ENCODE assay signal across 9 mouse cellular contexts in the genomic region with DNA sequence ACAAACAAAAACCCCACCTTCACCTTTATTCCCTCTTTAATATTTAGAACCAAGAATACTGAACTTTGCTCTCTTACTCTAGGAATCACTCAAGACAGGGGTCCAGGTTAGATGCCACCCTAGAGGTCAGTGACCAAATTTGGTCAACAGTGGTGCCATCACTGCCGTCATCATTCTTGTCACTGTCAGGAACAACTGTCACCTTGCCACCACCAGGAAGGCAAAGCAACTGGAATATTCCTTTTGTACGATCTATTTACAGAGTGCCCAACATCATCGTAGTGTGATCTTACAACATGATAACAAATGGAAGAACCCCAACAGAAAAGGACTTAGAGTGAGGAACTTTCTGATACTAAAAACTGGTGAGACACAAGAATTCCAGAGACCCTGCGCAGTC. TPM values are rescaled to one million over a fixed set of nuclear protein-coding genes. Genes with fewer than 3 reads are reported as not detected.
DNase-seq lines count a peak whose midpoint lies in the region; ATAC-seq and TF ChIP-seq lines count a peak whose summit lies in the region.
"Had no signal": no experiment of that assay in that cellular context is flagged by ENCODE, and none has a peak within 500 bp of the region (broad histone marks: within the 10 kb centered on the region; RNA-seq: fewer than 3 reads in every experiment).

No protein-coding gene starts in this region.

- no peaks in the 10 kb centered on the region for H3K27me3 ChIP-seq in MEL (ENCODE audit: control insufficient read depth in 1 of 2, insufficient read depth in 2 of 2, low read length in 2 of 2)
- H3K27me3 ChIP-seq in heart, postnatal 0 days (ENCODE audit: control insufficient read depth, insufficient read depth, low read length), result no peaks in the 10 kb centered on the region
- no peaks in the 10 kb centered on the region for H3K27me3 ChIP-seq in liver, postnatal 0 days (ENCODE audit: insufficient read depth, low read length)

- H3K4me3 ChIP-seq in MEL (ENCODE audit: control insufficient read depth in 1 of 2, insufficient read depth in 1 of 2, low read depth in 2 of 2, low read length in 2 of 2), result peak overlapping the region; percentile 61 to 97
- H3K4me3 ChIP-seq in heart, postnatal 0 days (ENCODE audit: low read depth, low read length), result peak overlapping the region; percentile 97
- H3K4me3 ChIP-seq in liver, postnatal 0 days (ENCODE audit: low read depth, low read length), result peak overlapping the region; percentile 88

- ATAC-seq in heart, postnatal 0 days (ENCODE audit: insufficient read depth, low read depth), result 0 out of 2 replicates have a peak, but pooled peaks have one; percentile 9
- ATAC-seq in liver, postnatal 0 days, result no peak

- peak overlapping the region; percentile 91 for H3K9ac ChIP-seq in MEL (ENCODE audit: control insufficient read depth, low read depth, low read length, poor library complexity, severe bottlenecking)
- peak overlapping the region; percentile 100 for H3K9ac ChIP-seq in heart, postnatal 0 days (replicated peaks; ENCODE audit: low read depth, low read length)
- peak overlapping the region; percentile 57 for H3K9ac ChIP-seq in liver, postnatal 0 days (replicated peaks)

- TF ChIP-seq POLR2A in MEL (IDR thresholded peaks at IDR 0.05; ENCODE audit: control insufficient read depth in 1 of 2, insufficient read depth in 1 of 2, low read depth in 1 of 2, low read length in 2 of 2, poor library complexity in 1 of 2), result no peak; a peak in 1 of 4 replicates

- WGBS in heart, postnatal 0 days, result 15% methylated on average over 4 of the region's 4 CpGs
- WGBS in liver, postnatal 0 days (ENCODE audit: insufficient replicate concordance), result 30% methylated on average over 4 of the region's 4 CpGs

- TF ChIP-seq CTCF in MEL (IDR thresholded peaks at IDR 0.05 in 2 of 3, conservative IDR thresholded peaks at IDR 0.05 in 1 of 3; ENCODE audit: control insufficient read depth in 1 of 3, insufficient read depth in 1 of 3, low read depth in 2 of 3, low read length in 3 of 3, poor library complexity in 1 of 3, severe bottlenecking in 1 of 3), result no peak
- TF ChIP-seq CTCF in heart, postnatal 0 days (IDR thresholded peaks at IDR 0.05; ENCODE audit: low read depth), result no peak
- 0 out of 2 replicates have a peak, but pooled peaks have one; percentile 5 for TF ChIP-seq CTCF in liver, postnatal 0 days (IDR thresholded peaks at IDR 0.05; ENCODE audit: low read depth)

- DNase-seq in heart, adult 11 months, result peak; percentile 91
- DNase-seq in heart, adult 8-10 months (ENCODE audit: low spot score), result no peak
- peak; percentile 40 for DNase-seq in MEL (ENCODE audit: low read depth, low spot score)
- peak; percentile 77 for DNase-seq in heart, postnatal 0 days (ENCODE audit: low spot score)
- no peak for DNase-seq in liver, postnatal 0 days
- DNase-seq in adrenal gland, postnatal 25 days, result no peak
- no peak for DNase-seq in urinary bladder, adult 18-20 months (ENCODE audit: low spot score in 2 of 2)
- no peak for DNase-seq in layer of hippocampus, adult 8-10 months (ENCODE audit: low spot score in 2 of 2)
- DNase-seq: gastrocnemius, postnatal 25 days had no signal

- H3K4me1 ChIP-seq in MEL (ENCODE audit: control insufficient read depth in 1 of 2, insufficient read depth in 2 of 2, low read length in 2 of 2), result peaks cover 12 to 15% of the 10 kb centered on the region in 2 experiments
- H3K4me1 ChIP-seq in heart, postnatal 0 days (ENCODE audit: control insufficient read depth, insufficient read depth), result peaks cover 11% of the 10 kb centered on the region
- peaks cover 21% of the 10 kb centered on the region for H3K4me1 ChIP-seq in liver, postnatal 0 days (ENCODE audit: insufficient read depth)

- no peak for TF ChIP-seq RAD21 in MEL (IDR thresholded peaks at IDR 0.05; ENCODE audit: low read depth, low read length)

- peak overlapping the region; percentile 66 for H3K4me2 ChIP-seq in heart, postnatal 0 days (ENCODE audit: low read depth, low read length)
- H3K4me2 ChIP-seq in liver, postnatal 0 days (ENCODE audit: low read depth, low read length), result peak overlapping the region; percentile 98

- H3K36me3 ChIP-seq in MEL (ENCODE audit: control insufficient read depth in 1 of 2, insufficient read depth in 2 of 2, low read length in 2 of 2), result peaks cover 31 to 42% of the 10 kb centered on the region in 2 experiments
- peaks cover 31% of the 10 kb centered on the region for H3K36me3 ChIP-seq in heart, postnatal 0 days (replicated peaks; ENCODE audit: control insufficient read depth, insufficient read depth, low read length)
- peaks cover 26% of the 10 kb centered on the region for H3K36me3 ChIP-seq in liver, postnatal 0 days (replicated peaks; ENCODE audit: insufficient read depth, low read length)

- peaks cover 50% of the 10 kb centered on the region for H3K79me2 ChIP-seq in MEL (ENCODE audit: control insufficient read depth, insufficient read depth, low read length, poor library complexity)

- no peak for TF ChIP-seq EP300 in MEL (IDR thresholded peaks at IDR 0.05; ENCODE audit: low read depth in 1 of 2, low read length in 2 of 2)
- TF ChIP-seq EP300 in heart, postnatal 0 days (IDR thresholded peaks at IDR 0.05; ENCODE audit: low read depth), result 0 out of 2 replicates have a peak, but pooled peaks have one; percentile 10
- TF ChIP-seq EP300 in liver, postnatal 0 days (IDR thresholded peaks at IDR 0.05; ENCODE audit: low read depth), result no peak

- peak overlapping the region; percentile 23; the same call in 1 of the 2 replicates for H3K27ac ChIP-seq in MEL (ENCODE audit: control insufficient read depth, low read depth, low read length)
- H3K27ac ChIP-seq in heart, postnatal 0 days (ENCODE audit: low read depth), result peak overlapping the region; percentile 100
- 0 out of 2 replicates have a peak overlapping the region, but pooled peaks have one; percentile 29 for H3K27ac ChIP-seq in liver, postnatal 0 days (ENCODE audit: low read depth)

- no peaks in the 10 kb centered on the region for H3K9me3 ChIP-seq in MEL (replicated peaks; ENCODE audit: insufficient read depth, low read length)
- H3K9me3 ChIP-seq in heart, postnatal 0 days (replicated peaks; ENCODE audit: control insufficient read depth, low read length), result no peaks in the 10 kb centered on the region
- no peaks in the 10 kb centered on the region for H3K9me3 ChIP-seq in liver, postnatal 0 days (ENCODE audit: low read length)

TF ChIP-seq in MEL, 35 proteins besides CTCF, POLR2A, EP300 and RAD21:
- no peak for TF ChIP-seq HCFC1 (IDR thresholded peaks at IDR 0.05; ENCODE audit: low read depth, low read length)
- no peak for TF ChIP-seq MYB (IDR thresholded peaks at IDR 0.05; ENCODE audit: low read depth, low read length)
- no peak for TF ChIP-seq MYC (IDR thresholded peaks at IDR 0.05; ENCODE audit: low read depth, low read length)
- no peak for TF ChIP-seq GATA1 (IDR thresholded peaks at IDR 0.05; ENCODE audit: low read depth, low read length)
- no peak for TF ChIP-seq MAX (IDR thresholded peaks at IDR 0.05; ENCODE audit: low read length)
- no peak for TF ChIP-seq KAT2A (conservative IDR thresholded peaks at IDR 0.05; ENCODE audit: low read depth, low read length)
- no peak for TF ChIP-seq NRF1 (IDR thresholded peaks at IDR 0.05; ENCODE audit: insufficient read depth, low read depth, low read length, poor library complexity, severe bottlenecking)
- no peak for TF ChIP-seq UBTF (IDR thresholded peaks at IDR 0.05; ENCODE audit: borderline replicate concordance, insufficient read depth, low read depth, low read length)

RNA-seq across cellular contexts. Expression of gene Atp2a2, which starts 1.9 kb away (rescaled TPM):
- total RNA-seq in heart, adult 8-10 months (2022), result over 10,000 TPM; 11,934 to 13,904 (median 12,774) TPM
- total RNA-seq in MEL (2012; rRNA removed), result 115 and 117 TPM in 2 replicates
- polyA plus RNA-seq in MEL (2012; ENCODE audit: insufficient read depth in 1 of 2, insufficient read length in 2 of 2, low read depth in 1 of 2, low replicate concordance in 2 of 2, missing spikeins in 1 of 2), result 100 to 1,000 TPM; 176 to 199 TPM
- 2,277 and 2,295 TPM in 2 replicates for total RNA-seq in heart, postnatal 0 days (2014; rRNA removed; ENCODE audit: low replicate concordance)
- 706 and 785 TPM in 2 replicates for polyA plus RNA-seq in heart, postnatal 0 days (2015; fragmentation: Nextera tagmentation; extraction: Ambion mirVana)
- polyA plus RNA-seq in liver, postnatal 0 days (2015; fragmentation: Nextera tagmentation; extraction: Ambion mirVana), result 13.5 and 14.8 TPM in 2 replicates
- 176 and 179 TPM in 2 replicates for total RNA-seq in adrenal gland, postnatal 25 days (2021)
- total RNA-seq in layer of hippocampus, adult 8-10 months (2022), result 100 to 1,000 TPM; 558 to 681 (median 612) TPM

Comparison
In these comparisons a context has a peak if more than half of its experiments do, and no peak if none do; other contexts are left out.
1. DNase-seq: peak in heart, adult 11 months (single experiment), MEL (single experiment) and heart, postnatal 0 days (single experiment); none in heart, adult 8-10 months (single experiment), liver, postnatal 0 days (single experiment), adrenal gland, postnatal 25 days (single experiment), urinary bladder, adult 18-20 months (0 of 2) and layer of hippocampus, adult 8-10 months (0 of 2).
2. H3K27ac ChIP-seq: peak in every context shown above with its lines; median percentile 100 in heart, postnatal 0 days; 29 in liver, postnatal 0 days; 23 in MEL.
3. Peak in every context shown above with its lines, with median percentiles within 50 percentile points of each other: H3K4me3 ChIP-seq and H3K9ac ChIP-seq.